Mouse (Mus musculus) cerebellum, adult 8-10 months (tissue): Measurements from ENCODE around the gene Apol7b.
"Not testable (repeated sequence)": the region's sequence is repeated elsewhere in the genome, so short reads cannot be mapped to it uniquely, and the experiment has no call there.

ENCODE experiments used
- DNase-seq: peaks from one replicate; pipeline ENCODE4 v3.0.0; 2022

The Apol7b gene

GRCm38 (mm10) chr15:77447392-77447791 is at the start of gene Apol7b:
Gene Apol7b, minus strand, starts transcription at chr15:77447492.
- not testable (repeated sequence) for DNase-seq

DNA sequence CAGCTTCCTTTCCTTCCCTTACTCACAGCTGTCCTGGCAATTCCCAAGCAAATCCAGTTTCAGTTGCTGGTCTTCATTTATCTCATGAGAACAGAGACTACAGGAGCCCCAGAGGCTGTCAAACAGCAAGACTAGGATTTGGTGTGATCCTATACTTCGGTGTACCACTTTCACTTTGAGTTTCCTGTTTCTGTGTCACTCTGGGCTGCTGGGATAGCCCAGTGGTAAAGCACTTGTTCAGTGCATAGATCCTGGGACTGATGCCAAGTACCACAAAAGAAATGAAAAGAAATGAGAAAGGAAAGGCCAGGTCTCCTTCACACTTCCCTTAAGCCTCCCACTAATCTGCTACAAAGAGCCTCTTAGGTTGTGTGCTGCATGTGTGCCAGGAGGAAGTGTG is 47.4 kb upstream of the Apol7b start:
- DNase-seq, result not testable (repeated sequence)

DNA sequence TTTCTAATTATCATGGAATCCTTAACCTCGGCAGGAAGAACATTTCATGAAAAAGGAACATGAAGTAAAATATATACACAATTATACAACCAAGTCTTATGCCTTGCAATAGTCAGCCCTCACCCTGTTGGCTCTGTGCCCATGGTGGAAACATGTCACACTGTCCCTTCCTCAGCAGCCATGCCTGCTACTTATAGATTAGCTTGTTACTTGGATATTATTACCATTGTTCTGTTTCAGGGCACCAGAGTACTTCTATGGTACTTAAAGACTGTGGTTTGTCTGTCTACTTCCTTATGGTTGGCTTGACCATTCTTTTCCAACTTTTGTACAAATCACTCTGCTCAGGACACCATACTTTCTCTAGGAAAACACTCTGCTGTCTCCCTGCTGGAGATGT is 45.9 kb upstream of the Apol7b start:
- not testable (repeated sequence) for DNase-seq

GRCm38 (mm10) chr15:77482140-77482794 is 35.0 kb upstream of the Apol7b start:
- DNase-seq, result no peak

GRCm38 (mm10) chr15:77476693-77477092 is 29.4 kb upstream of the Apol7b start, which contains the start of gene Apol10a:
Gene Apol10a, plus strand, starts transcription at chr15:77477047.
- DNase-seq, result not testable (repeated sequence)

GRCm38 (mm10) chr15:77474699-77475390 is 27.6 kb upstream of the Apol7b start:
- not testable (repeated sequence) for DNase-seq

DNA sequence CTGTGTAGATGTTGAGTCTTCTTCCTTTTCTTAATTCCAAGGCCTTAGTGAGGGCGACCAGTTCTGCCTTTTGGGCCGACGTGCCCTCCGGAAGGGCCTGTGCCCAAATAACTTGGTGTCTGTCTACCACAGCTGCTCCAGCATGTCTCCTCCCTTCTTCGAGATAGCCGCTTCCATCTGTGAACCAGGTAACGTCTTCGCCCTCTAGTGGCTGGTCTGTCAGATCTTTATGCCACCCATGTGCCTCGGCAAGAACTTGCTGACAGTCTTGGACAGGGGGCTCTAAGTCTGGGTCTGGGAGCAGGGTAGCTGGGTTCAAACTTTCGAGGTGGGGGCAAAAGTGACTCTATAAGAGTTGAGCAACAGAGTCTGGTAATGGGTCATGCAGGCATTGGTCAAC is 2.6 kb upstream of the Apol7b start:
- not testable (repeated sequence) for DNase-seq

DNA sequence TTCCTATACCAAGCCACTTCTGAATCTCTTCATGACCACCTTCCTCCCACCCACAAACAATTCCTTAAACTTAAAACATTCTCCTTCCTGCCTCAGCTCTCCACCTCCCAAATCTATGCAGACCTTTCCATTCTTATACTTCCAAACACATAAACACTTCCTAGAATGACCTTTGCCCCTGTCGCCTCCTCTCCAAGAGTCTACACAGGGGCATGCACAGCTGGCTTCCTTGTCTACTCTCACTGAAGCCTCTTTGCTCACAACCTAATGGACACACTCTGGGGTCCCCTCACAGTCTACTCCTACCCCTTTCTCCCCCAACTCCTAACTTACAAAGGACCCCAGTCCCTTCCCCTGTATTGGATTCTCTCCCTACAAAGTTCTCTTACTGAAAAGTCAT is 1.6 kb downstream of the Apol7b start:
- DNase-seq, result not testable (repeated sequence)

DNA sequence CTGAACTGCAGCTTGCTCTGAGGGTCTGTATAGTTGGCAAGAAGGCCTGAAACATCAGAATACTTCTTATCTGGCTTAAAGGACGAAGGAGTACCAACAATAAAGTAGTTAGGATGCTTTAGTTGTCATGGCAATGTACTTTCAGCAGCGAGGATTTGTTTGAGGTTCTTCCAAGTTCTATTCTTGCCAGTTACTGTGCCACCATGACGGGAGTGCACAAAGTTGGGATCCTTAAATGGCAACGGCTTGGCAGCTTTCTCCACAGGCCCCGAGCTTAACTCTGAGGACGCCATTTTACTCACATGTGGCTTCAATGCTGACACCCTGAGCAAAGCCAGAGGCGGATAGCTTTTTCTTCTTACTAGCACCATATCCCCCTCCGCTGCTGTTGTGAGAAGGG is 2.5 kb downstream of the Apol7b start:
- DNase-seq, result not testable (repeated sequence)

- DNase-seq, result not testable (repeated sequence)
Observed at GRCm38 (mm10) chr15:77428690-77429448, 18.4 kb downstream of the Apol7b start.

- not testable (repeated sequence) for DNase-seq
Observed at GRCm38 (mm10) chr15:77422925-77423324, 24.4 kb downstream of the Apol7b start.

- DNase-seq, result not testable (repeated sequence)
Observed at GRCm38 (mm10) chr15:77419657-77420056, 27.6 kb downstream of the Apol7b start.

GRCm38 (mm10) chr15:77416655-77417333 is 30.5 kb downstream of the Apol7b start:
- DNase-seq, result not testable (repeated sequence)

GRCm38 (mm10) chr15:77415653-77416052 is 31.6 kb downstream of the Apol7b start:
- not testable (repeated sequence) for DNase-seq

GRCm38 (mm10) chr15:77412695-77413094 is 34.6 kb downstream of the Apol7b start:
- not testable (repeated sequence) for DNase-seq

DNA sequence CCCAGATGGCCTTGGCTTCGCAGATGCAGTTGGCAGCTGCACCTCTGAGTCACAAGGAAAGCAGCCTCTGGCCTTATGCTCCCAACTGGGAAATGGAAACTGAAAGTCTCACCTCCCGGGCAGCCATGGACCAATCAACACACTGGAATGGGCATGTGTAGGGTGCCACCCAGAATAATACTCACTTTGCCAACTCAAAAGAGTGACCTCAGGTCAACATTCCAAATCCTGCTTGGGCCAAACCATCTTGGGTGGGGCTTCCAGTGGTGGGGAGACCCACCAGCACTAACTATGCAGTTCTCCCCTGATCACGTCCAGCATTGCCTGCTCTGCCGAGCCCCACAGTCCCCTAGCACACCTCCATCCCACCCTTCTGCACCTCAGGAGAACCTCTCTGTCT is 36.3 kb downstream of the Apol7b start, which contains the start of gene Apol9a:
Gene Apol9a, minus strand, starts transcription at position 101 of the 400 bp plus-strand sequence.
- not testable (repeated sequence) for DNase-seq

GRCm38 (mm10) chr15:77406370-77406769 is 40.9 kb downstream of the Apol7b start:
- DNase-seq, result not testable (repeated sequence)

DNA sequence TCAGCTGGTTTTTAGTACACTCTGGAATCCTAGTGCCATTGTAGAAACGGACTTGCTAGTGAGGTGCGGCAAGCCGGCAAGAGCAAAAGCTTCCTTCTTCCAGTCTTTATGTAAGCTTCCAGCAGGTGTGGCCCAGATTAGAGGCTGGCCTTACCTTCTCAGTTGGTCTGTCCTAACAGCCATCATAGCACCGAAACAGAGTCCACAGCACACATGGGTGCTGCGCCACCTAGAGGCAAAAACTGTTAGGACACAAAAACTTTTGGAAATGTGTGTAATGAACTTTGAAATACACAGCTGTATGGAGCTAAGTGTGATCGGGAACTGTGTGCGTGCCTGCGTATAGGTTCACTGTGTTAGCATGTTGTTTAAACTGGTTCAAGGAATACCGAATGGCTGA is 48.3 kb downstream of the Apol7b start, which contains the start of gene Apol7a:
Gene Apol7a, minus strand, starts transcription at position 84 of the 400 bp plus-strand sequence.
- not testable (repeated sequence) for DNase-seq

DNA sequence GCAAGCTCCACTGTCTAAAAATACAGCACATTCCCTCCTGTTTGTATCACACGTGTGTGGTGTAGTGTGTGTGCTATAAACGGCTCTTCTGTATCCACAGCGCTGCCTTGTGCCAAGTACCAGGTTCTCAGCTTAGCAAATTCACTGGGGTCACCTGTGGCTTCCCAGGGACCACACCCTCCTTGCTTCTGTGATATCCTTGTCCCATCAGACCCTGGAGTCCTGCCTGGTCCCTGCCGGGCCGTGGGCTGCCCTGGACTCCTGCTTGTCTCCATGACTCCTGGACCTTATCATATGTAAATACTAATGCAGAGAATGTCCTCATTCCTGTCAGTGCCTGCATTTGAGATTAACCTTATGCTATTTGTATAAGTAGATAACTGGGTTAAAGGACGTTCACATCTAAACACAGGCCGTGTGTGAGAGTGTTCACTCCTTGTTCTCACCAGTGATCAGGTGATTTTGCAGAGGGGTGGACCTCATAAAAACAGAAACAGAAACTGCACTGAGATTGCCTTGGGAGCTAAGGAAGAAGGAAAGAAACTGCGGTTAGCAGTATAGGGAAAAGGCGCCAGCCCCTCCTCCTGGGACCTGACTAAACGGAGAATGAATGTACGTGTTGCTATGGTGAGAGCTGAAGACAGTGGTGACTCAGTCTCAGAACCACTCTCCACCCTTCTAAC is 49.7 kb downstream of the Apol7b start:
- not testable (repeated sequence) for DNase-seq

- not testable (repeated sequence) for DNase-seq
Observed at GRCm38 (mm10) chr15:77393832-77394231, 53.5 kb downstream of the Apol7b start.

- DNase-seq, result no peak
Observed at GRCm38 (mm10) chr15:77387462-77387861, 59.8 kb downstream of the Apol7b start.
